Mouse (Mus musculus) megakaryocyte-erythroid progenitor cell, adult 5-6 weeks (primary cell): Measurements from ENCODE around the gene Pdgfd. TPM values are rescaled to one million over a fixed set of nuclear protein-coding genes. Genes with fewer than 3 reads are reported as not detected.
"Not testable (repeated sequence)": the region's sequence is repeated elsewhere in the genome, so short reads cannot be mapped to it uniquely, and the experiment has no call there.

Source experiments
- ATAC-seq: replicated peaks from 2 replicates; pipeline ENCODE4 v1.8.0; 2016; ENCODE audit warnings: mild to moderate bottlenecking, inconsistent platforms; ENCODE audit not compliant: severe bottlenecking, poor library complexity, low FRiP score, low TSS enrichment
- total RNA-seq, 2 experiments: library from RNA; stranded (forward) in 1 of 2; stranded (reverse) in 1 of 2; fragments of 200-1000, 215-1000 nt in 1 of 2; fragments of >200 nt in 1 of 2; fragmentation: Nextera tagmentation in 1 of 2; gene quantifications; 2 replicates each; pipeline ENCODE4 v1.2.3; 2014 to 2017

The Pdgfd gene
- total RNA-seq (2014; fragmentation: Nextera tagmentation) (2.5 and 4.5 TPM in 2 replicates), total RNA-seq (2017) (4.2 and 6.4 TPM in 2 replicates)

- ATAC-seq, result peak; percentile 99
Measured at GRCm38 (mm10) chr9:6168391-6169037, at the start of gene Pdgfd. Gene Pdgfd (plus strand): TSS chr9:6168584.

GRCm38 (mm10) chr9:6169038-6169431, 651 bp downstream of the Pdgfd start:
- peak; percentile 91 for ATAC-seq

GRCm38 (mm10) chr9:6170962-6171361, 2.6 kb downstream of the Pdgfd start:
- no peak for ATAC-seq

GRCm38 (mm10) chr9:6173276-6173675, 4.9 kb downstream of the Pdgfd start:
- ATAC-seq, result no peak

GRCm38 (mm10) chr9:6175731-6176130, 7.3 kb downstream of the Pdgfd start:
- no peak for ATAC-seq

- peak; percentile 68 for ATAC-seq
Measured at GRCm38 (mm10) chr9:6182307-6182923, 14.0 kb downstream of the Pdgfd start.

- ATAC-seq, result no peak
Measured at GRCm38 (mm10) chr9:6187955-6188354, 19.6 kb downstream of the Pdgfd start.

GRCm38 (mm10) chr9:6193352-6193751, 25.0 kb downstream of the Pdgfd start:
- no peak for ATAC-seq

- no peak for ATAC-seq
Measured at GRCm38 (mm10) chr9:6212862-6213261, 44.5 kb downstream of the Pdgfd start.

GRCm38 (mm10) chr9:6217505-6217904, 49.1 kb downstream of the Pdgfd start:
- ATAC-seq, result no peak

GRCm38 (mm10) chr9:6235982-6236381, 67.6 kb downstream of the Pdgfd start:
- not testable (repeated sequence) for ATAC-seq

- no peak for ATAC-seq
Measured at GRCm38 (mm10) chr9:6250320-6250719, 81.9 kb downstream of the Pdgfd start.

GRCm38 (mm10) chr9:6251990-6252389, 83.6 kb downstream of the Pdgfd start:
- no peak for ATAC-seq

- no peak for ATAC-seq
Measured at GRCm38 (mm10) chr9:6257072-6257471, 88.7 kb downstream of the Pdgfd start.

- ATAC-seq, result no peak
Measured at GRCm38 (mm10) chr9:6264820-6265219, 96.4 kb downstream of the Pdgfd start.

GRCm38 (mm10) chr9:6269796-6270280, 101.5 kb downstream of the Pdgfd start, which contains the start of gene Ddi1:
Gene Ddi1 (minus strand): TSS chr9:6269846.
- ATAC-seq, result no peak

- no peak for ATAC-seq
Measured at GRCm38 (mm10) chr9:6276395-6276794, 108.0 kb downstream of the Pdgfd start.

- 0 out of 2 replicates have a peak, but pooled peaks have one; percentile 34 for ATAC-seq
Measured at GRCm38 (mm10) chr9:6277526-6277925, 109.1 kb downstream of the Pdgfd start.

- no peak for ATAC-seq
Measured at GRCm38 (mm10) chr9:6286770-6287169, 118.4 kb downstream of the Pdgfd start.

GRCm38 (mm10) chr9:6289211-6289696, 120.9 kb downstream of the Pdgfd start:
- no peak for ATAC-seq

- no peak for ATAC-seq
Measured at GRCm38 (mm10) chr9:6298547-6298946, 130.2 kb downstream of the Pdgfd start.
